Mouse (Mus musculus): ENCODE results near the gene Adamts12.

The Adamts12 gene

DNA sequence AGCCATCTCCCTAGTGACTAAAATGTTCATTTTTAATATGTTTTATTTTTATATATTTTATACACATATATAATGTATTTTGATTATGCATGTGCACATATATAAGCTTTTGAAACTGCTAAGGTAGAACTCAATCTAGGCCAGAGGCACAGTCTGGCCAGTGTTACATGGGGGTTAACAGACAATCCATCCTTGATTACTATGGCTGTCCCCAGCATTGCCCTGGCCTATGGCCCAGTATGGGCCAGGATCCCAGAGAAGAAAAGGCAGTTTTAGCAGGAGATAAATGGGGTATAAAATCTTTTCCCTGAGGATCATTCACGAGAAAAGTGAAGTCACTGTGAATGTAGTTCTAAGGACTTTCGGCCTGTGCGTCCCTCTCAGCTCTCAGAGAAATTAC lies 223.2 kb downstream of the Adamts12 start:
- no peak for DNase-seq (ENCODE audit: low read depth, low spot score)

DNA sequence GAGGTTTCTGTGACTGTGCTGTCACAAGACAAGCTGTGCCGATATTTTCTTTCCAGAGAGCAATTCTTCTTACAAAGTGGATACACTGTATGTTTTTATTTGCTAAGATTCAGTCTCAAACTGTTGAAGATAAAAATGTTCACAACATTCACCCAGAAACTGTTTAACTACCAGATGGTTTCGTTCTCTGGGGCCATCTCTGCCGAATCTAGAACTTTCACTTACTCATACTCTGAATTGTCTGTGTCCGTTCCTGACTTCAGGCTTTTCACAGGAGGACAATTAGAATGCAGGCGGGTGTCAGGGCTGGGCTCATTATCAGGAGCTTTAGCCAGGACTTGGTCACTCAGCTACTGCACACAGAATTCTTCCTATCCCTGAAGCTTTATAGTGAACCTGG lies 227.7 kb downstream of the Adamts12 start:
- DNase-seq (ENCODE audit: low read depth, low spot score): no peak

DNA sequence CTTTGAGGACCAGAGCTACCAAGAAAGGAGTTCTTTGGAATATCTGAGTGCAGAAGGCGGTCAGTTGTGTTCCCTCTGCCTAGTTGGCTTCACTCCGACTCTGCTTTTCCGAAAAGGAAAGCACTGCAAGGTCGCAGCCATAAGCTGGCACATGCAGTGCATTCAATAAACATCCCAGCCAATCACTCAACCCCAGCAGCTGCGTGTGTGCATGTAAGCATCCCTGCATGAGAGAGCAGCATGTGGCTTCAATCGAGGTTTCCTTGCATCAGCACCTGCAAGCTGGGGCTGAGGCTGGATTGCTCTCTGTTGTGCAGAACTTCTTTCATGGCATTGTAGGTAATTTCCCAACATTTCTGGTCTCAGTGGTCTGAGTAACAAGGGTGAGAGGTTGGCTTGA lies 230.4 kb downstream of the Adamts12 start:
- no peak for DNase-seq (ENCODE audit: low read depth, low spot score)

DNA sequence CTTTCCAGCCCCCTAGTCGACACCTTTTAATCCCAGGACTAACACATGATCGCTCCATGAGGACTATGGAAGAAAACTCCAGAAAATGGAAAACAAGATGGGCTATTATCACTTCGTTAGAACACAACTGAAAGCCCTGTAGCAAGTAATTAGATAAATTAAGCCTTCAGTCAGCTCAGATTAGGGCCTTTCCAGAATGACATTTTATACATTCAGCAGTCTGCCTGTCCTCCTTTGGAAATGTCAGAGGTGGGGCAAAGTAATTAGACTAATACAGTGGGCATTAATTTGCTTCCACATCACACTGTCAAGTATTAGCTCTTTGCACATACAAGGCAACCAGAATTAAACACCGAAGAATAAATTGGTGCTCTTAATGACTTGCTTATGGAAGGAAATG lies 233.4 kb downstream of the Adamts12 start:
- no peak for DNase-seq (ENCODE audit: low read depth, low spot score)

DNA sequence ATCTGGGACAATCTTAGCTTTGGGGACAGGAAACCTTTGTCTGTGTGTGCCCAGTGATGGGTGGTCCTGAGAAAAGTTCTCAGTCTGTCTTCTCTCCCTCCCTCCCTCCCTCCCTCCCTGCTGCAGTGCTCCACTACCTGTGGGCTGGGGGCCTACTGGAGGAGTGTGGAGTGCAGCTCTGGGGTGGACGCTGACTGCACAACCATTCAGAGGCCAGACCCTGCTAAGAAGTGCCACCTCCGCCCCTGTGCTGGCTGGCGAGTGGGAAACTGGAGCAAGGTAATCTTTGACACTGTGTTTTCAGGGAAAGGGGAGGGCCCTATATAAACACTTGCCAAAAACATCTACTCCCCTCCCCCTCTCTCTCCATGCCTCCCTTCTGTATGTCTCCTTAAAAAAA lies 252.5 kb downstream of the Adamts12 start:
- DNase-seq (ENCODE audit: low read depth, low spot score): no peak

DNA sequence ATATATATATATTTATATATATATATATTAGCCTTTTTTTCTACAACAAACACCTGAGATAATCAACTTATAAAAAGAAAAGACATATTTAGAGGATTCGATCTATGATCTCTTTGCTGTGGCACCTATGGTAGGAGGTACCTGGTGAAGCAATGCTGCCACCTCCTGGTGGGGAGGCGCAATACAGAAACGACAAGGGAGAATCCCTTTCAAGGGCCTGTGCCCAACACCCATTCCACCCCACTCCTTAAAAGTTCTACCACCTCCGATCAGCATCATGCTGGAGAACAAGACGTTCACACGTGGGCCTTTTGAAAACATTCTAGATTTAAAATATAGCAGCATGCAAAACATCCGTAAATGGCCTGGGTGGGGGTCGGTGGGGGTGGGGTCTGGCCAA lies 255.9 kb downstream of the Adamts12 start:
- DNase-seq (ENCODE audit: low read depth, low spot score): peak; percentile 66

DNA sequence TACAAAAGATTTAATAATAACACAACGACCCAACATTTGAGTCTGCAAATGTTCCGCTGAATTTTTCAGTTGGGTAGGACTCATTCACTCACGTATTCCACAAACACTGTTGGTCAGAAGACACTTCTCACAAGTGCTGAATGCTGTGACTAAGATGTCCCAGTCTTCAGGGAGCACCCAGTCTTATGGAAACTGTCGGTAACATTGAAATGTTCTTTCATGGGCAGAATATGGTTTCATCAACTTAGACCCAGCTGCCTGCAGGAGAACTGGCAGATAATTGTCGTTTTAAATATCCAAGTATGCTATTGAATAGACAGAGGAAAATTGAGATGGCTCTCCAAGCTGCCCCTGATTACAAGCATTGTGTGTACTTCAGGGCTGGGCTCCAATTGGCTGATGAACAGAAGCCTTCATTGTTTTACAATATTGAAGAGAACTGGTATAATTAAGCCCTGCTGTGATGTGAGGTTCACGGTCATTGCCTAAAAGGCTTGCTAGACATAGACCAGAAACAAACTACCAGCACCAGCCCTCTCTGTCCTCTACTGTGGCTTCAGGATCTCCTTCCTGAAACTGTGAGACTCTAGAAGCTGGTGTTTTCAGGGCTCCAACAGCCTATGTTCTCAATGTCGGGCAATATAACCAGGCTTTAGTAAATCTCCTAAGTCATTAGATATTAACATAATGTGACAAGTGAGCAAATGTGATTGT lies 275.0 kb downstream of the Adamts12 start:
- no peak for DNase-seq (ENCODE audit: low read depth, low spot score)

DNA sequence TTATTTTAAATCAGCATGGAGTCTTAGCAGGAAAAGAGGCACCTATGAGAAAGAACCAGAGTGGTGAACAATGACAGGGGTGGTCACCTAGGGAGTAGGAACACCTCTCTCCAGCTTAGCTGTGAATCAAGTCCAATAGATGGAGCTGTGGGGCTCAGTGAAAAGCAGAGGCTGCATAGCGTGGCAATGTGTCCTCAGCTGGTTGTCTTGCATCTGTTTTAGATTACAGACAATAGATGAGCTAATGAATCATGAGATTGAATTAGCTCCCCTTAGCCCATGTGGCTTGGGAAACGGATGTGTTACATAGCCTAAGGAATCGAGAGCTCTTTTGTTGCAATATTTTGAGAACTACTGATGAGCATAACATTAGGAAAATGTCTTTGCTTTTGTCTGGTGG lies 291.3 kb downstream of the Adamts12 start:
- DNase-seq (ENCODE audit: low read depth, low spot score): no peak

DNA sequence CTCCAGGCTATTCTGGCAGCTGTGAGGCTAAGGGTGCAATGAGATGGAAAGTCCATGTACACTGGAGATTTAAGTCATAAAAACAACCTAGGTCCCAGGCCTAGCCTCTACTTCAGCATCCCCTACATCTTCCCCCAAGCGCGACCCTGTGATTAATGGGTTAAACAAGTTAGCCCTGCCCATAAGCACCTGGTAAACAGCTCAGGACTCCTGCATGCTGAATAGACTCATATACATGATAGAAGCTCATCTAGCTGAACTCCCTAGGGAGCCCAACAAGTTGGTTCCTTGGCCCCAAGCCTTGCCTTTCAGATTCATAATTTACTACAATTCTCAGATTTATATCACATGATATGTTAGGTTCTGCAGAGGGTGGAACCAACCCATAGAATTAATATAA lies 292.9 kb downstream of the Adamts12 start:
- DNase-seq (ENCODE audit: low read depth, low spot score): no peak

DNA sequence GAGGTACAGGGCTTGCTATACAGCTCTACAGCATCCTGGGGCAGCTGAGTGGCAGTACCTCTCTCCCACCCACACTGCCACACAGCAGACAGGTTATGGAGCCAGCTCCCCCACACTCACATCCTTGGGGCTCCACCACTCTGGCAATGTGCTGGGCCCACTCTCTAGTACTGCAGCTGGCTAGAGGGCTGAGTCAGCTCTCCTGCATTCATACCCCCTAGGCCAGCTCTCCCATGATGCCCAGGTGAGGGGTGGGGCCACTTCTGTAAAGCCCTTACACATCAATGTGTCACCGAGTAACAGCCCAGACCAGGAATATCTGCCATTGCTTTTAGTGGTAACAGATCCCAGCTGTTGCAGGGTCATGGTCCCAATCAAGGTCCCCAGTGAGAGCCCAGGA lies 296.3 kb downstream of the Adamts12 start:
- no peak for DNase-seq (ENCODE audit: low read depth, low spot score)

DNA sequence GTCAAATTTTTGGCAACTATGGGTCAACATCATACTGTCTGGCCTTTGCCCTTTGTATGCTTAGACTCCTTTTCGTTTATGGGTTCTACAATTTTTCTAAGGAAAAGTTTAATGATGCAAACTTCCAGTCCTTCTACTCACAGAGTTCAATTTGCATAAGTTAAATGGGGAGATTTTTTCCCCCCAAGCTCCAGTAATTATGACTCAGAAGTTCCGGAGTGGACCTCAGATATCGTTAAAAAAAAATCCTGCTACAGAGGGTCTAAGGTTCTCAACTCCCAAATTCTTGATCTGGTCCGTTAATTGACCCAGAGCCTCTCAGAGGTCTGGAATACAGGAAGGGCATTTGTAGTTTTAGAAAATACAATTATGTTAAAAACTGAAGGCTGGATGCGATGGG lies 297.2 kb downstream of the Adamts12 start:
- no peak for DNase-seq (ENCODE audit: low read depth, low spot score)

DNA sequence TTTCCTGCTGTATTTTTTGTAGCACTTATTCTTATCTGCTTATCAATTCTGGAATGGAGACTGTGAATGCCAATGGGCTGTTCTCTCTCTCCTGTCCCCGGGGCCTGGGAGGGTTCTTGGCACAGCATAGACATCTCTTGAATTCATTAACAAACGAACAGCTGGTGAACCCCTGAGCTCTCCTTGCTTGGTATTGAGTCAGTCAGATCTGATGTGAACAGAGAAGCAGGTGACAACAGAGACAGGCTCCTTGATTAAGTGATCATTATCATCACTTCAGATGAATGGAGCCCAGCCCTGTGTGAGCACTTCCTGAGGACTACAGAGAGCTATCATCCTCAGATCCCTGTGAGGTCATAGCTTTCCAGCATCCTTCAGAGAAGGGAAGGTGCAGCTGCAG lies 299.5 kb downstream of the Adamts12 start:
- no peak for DNase-seq (ENCODE audit: low read depth, low spot score)

DNA sequence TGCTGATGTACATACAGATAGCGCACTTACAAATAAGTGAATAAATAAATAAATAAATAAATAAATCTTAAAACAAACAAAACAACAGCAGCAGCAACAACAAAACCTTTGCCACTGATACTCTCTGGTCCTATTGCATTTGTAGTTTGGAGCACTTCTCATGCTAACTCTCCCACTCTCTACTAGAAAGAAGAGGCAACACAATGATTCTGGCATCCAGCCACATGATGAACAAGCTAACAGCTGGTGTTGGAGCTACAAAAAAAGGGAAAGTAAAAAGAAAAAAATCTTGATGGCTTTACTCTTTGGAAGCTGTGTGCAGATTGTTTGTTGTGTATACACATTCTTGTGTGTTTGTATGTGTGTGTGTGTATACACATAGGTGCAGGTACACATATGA lies 300.2 kb downstream of the Adamts12 start:
- no peak for DNase-seq (ENCODE audit: low read depth, low spot score)

DNA sequence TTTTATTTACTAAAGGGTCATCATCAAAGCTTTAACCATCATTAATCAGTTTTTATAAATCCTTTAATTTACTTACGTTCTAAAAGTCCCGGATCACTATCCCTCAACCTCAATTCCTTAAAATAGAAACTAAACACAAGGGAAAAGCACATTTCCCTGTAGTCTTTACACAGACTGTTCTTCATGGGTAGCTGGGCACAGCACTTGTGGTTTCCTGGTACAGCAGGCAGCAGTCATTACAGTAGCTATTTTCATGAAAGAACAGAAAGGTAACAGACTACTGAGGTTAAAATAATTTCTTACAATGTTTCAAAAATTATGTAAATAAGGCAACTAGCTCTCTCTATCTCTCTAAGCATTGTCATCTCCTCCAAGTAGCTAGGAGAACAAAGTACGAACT lies 305.0 kb downstream of the Adamts12 start:
- no peak for DNase-seq (ENCODE audit: low read depth, low spot score)

DNA sequence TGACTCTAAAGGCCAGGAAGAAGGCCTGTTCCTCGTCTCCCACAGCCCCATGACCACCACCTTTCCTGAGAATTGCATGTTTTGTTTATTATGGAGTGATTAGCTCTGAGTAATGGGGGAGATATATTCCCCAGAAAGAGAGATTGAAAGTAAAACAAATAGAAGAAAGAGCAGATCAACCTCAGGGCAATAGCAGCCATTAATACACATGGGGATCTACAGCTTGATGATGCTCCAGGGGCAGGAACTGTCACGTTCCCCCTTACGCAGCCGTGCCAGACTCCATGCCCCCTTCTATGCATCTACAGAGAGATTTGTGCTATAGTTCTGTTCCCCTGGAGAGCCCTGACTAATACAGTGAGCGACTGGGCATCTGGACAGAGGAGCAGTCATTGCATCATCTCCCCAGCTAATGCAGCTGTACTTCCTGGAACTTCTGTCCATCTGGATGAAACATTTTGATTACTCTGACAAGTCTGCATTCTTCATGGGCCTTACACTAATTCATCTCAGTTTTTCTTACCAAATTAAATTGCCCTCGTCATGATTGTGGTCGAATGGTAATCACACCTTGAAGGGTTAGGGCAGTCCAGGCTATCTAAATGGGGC lies 306.0 kb downstream of the Adamts12 start:
- no peak for DNase-seq (ENCODE audit: low read depth, low spot score)

DNA sequence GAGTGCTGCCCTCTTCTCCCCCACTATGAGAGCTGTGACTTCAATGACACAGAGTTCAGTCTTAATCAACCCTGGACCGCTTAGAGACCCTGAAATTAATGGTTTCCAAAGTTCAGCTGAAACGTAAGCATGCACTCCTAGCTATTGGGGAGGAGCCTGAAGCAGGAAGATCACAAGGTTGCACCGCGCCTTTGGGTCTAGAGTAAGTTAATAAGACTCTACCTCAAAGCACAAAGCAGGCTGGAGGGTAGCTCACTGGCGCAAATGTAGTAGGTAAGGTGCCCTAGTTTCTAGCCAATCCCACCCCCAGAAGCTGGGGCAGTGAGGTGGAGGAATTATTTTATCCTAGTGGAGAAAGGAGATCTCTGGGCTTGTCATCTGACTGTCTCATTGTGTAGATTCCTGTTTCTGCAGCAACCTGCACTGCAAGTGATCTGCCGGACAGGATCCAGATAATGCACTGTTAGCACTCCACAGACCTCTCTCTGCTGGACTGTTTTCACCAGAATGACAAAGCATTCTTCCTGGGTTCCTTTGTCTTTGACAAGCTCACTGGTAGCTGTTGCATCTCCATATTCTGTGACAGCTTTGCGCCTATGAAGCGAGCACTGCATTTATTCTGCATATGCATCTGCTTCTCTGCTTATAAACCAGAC lies 315.0 kb downstream of the Adamts12 start:
- no peak for DNase-seq (ENCODE audit: low read depth, low spot score)

DNA sequence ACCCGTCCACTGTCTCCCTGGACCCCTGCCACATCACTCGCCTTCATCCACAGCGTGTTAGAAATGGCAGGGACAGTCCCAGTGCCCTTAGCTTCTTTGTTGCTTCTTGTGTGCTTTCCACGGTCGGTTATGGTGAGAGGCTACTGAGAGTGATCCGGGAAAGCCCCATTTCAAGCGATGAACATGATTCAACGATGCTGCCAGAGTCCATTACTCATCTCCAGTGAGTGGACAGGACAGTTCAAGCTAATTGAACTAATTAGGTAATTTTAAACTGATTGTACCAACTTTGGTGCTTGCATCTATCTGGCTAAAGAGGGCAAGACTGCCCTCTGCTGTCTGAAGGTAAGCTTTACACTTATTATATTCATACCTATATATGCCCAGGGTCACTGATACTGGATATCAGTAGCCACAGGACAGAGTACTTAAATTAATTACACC lies 315.5 kb downstream of the Adamts12 start:
- peak; percentile 57 for DNase-seq (ENCODE audit: low read depth, low spot score)

DNA sequence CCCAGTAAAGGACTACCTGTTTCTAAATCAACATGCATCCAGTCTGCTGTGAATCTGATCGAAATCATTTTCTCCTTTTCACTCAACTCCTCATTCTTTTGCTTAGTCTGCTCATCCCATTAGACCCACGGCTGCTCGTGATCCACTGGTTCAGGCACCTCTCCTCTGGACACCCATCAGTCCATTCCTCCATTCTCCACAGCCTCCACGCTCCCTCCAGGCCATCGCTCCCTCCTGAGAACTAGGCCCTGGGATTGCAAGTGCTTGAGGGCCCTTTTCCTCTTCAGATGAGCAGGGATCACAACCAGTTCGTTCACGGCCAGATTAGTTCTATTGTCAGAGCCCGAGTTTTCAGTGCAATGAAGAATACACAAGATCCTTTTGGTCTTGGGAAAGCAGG lies 316.0 kb downstream of the Adamts12 start:
- DNase-seq (ENCODE audit: low read depth, low spot score): no peak

DNA sequence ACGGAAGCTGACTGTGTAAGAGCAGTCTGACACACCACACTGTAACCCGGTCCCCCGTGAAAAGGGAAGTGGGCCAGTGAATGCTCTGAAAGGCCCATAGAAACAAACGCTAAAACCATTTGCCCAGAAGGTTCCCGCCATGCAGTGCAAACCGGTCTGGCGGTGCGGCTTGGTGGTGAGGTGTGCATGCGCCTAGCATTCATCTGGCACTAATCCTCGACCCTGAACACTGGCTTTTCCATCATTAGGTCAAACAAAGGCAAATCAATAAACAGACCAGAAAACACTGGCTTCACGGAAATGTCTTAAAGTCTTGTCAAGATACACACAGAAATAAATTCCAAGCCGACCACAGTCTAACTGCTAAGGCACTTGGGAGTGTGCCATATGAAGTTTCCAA lies 318.0 kb downstream of the Adamts12 start:
- no peak for DNase-seq (ENCODE audit: low read depth, low spot score)

DNA sequence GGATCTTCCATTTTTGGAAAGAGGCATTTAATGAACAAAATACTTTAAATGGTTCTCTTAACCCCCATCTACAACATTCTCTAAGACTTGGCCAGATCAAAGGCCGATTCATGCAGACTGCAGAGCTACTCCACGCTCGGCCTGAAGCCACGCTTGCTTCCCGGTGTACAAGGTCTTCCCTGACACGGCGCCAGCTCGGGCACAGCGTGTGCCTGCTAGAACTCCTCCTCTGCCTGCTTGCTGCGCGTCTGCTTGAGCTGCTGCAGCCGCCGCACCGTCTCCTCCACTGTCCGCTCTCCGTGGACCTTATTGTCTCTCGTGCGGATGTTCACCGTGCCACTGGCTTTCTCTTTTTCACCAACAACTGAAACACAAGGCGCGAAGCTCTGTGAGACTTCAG lies 319.2 kb downstream of the Adamts12 start:
- no peak for DNase-seq (ENCODE audit: low read depth, low spot score)

DNA sequence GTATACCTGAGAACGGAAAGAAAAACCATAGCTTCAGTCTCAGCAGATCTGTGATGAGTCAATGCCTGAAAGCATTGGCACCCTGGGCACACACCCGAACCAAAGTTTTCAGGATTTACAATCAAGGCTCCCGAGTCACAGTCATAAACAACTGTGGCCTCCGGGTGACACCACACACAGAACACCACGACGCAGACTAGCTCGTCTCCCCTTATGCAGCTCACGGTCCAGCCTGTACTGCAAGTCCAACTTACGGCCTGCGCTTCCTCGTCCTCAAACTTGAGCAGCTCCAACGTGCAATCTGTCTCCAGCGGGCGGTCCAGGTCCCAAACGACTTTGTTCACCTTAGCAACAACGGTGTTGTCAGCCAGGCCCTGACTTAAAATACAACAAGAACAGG lies 328.3 kb downstream of the Adamts12 start:
- DNase-seq (ENCODE audit: low read depth, low spot score): no peak

DNA sequence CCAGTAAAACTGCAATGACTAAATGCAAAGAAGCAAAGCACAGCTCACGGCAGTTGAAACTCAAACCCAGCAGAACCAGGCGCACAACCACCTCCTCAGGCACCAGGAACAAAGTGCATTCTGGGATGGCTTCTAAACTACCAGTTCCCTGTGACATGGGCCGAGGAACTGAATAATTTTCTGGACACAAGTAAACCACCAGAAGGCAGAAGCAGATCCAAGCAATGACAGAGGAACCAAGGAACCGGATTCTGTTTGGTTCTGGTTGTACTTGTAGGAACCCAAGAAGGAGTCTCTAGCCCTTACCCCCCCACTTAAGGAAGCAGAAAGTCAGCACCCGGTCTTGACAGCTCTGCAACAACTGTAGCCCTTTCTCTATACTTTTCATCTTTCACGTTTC lies 331.8 kb downstream of the Adamts12 start:
- no peak for DNase-seq (ENCODE audit: low read depth, low spot score)

Data from CD4-positive, CD25-positive, alpha-beta regulatory T cell, adult 2 months (primary cell).